Mouse (Mus musculus): ENCODE measurements around the gene Olfr1415. TPM values are rescaled to one million over a fixed set of nuclear protein-coding genes. Genes with fewer than 3 reads are reported as not detected.

Gene Olfr1415
- total and polyA plus RNA-seq, 3 experiments, result not detected

Other genes with a start within 250 kb of the Olfr1415 start
- gene Ndufa10, start 22.2 kb downstream of the Olfr1415 start, total RNA-seq (2012; rRNA removed), result 214 and 228 TPM in 2 replicates
- gene Ndufa10, start 22.2 kb downstream of the Olfr1415 start, polyA plus RNA-seq (2012; ENCODE audit: insufficient read depth in 1 of 2, insufficient read length in 2 of 2, low read depth in 1 of 2, low replicate concordance in 2 of 2, missing spikeins in 1 of 2), result 100 to 1,000 TPM; 533 to 873 TPM
- gene Olfr1416, start 11.0 kb downstream of the Olfr1415 start, total RNA-seq (2012; rRNA removed), result not detected in 2 replicates
- not detected for gene Olfr1416, start 11.0 kb downstream of the Olfr1415 start, polyA plus RNA-seq (2012; ENCODE audit: insufficient read depth in 1 of 2, insufficient read length in 2 of 2, low read depth in 1 of 2, low replicate concordance in 2 of 2, missing spikeins in 1 of 2)
- gene Olfr1414, start 22.6 kb upstream of the Olfr1415 start, total RNA-seq (2012; rRNA removed), result not detected in 2 replicates
- not detected for gene Olfr1414, start 22.6 kb upstream of the Olfr1415 start, polyA plus RNA-seq (2012; ENCODE audit: insufficient read depth in 1 of 2, insufficient read length in 2 of 2, low read depth in 1 of 2, low replicate concordance in 2 of 2, missing spikeins in 1 of 2)
- gene Olfr1413, start 75.2 kb upstream of the Olfr1415 start, total RNA-seq (2012; rRNA removed), result not detected in 2 replicates
- not detected for gene Olfr1413, start 75.2 kb upstream of the Olfr1415 start, polyA plus RNA-seq (2012; ENCODE audit: insufficient read depth in 1 of 2, insufficient read length in 2 of 2, low read depth in 1 of 2, low replicate concordance in 2 of 2, missing spikeins in 1 of 2)
- 0.03 TPM in 1 of 2 replicates, not detected in the other for gene Olfr1412, start 89.7 kb upstream of the Olfr1415 start, total RNA-seq (2012; rRNA removed)
- gene Olfr1412, start 89.7 kb upstream of the Olfr1415 start, polyA plus RNA-seq (2012; ENCODE audit: insufficient read depth in 1 of 2, insufficient read length in 2 of 2, low read depth in 1 of 2, low replicate concordance in 2 of 2, missing spikeins in 1 of 2), result not detected
- not detected in 2 replicates for gene Olfr1411, start 98.3 kb upstream of the Olfr1415 start, total RNA-seq (2012; rRNA removed)
- not detected for gene Olfr1411, start 98.3 kb upstream of the Olfr1415 start, polyA plus RNA-seq (2012; ENCODE audit: insufficient read depth in 1 of 2, insufficient read length in 2 of 2, low read depth in 1 of 2, low replicate concordance in 2 of 2, missing spikeins in 1 of 2)
- gene Olfr1410, start 109.7 kb upstream of the Olfr1415 start, total RNA-seq (2012; rRNA removed), result 0.07 TPM in 1 of 2 replicates, not detected in the other
- gene Olfr1410, start 109.7 kb upstream of the Olfr1415 start, polyA plus RNA-seq (2012; ENCODE audit: insufficient read depth in 1 of 2, insufficient read length in 2 of 2, low read depth in 1 of 2, low replicate concordance in 2 of 2, missing spikeins in 1 of 2), result not detected
- not detected in 2 replicates for gene Olfr12, start 121.7 kb upstream of the Olfr1415 start, total RNA-seq (2012; rRNA removed)
- gene Olfr12, start 121.7 kb upstream of the Olfr1415 start, polyA plus RNA-seq (2012; ENCODE audit: insufficient read depth in 1 of 2, insufficient read length in 2 of 2, low read depth in 1 of 2, low replicate concordance in 2 of 2, missing spikeins in 1 of 2), result not detected
- 550 and 618 TPM in 2 replicates for gene Cops9, start 145.9 kb upstream of the Olfr1415 start, total RNA-seq (2012; rRNA removed)
- 100 to 1,000 TPM in 1 of 2 experiments, not detected in 1; 377 TPM for gene Cops9, start 145.9 kb upstream of the Olfr1415 start, polyA plus RNA-seq (2012; ENCODE audit: insufficient read depth in 1 of 2, insufficient read length in 2 of 2, low read depth in 1 of 2, low replicate concordance in 2 of 2, missing spikeins in 1 of 2)
- gene Otos, start 152.7 kb upstream of the Olfr1415 start, total RNA-seq (2012; rRNA removed), result 1.2 and 1.8 TPM in 2 replicates
- gene Otos, start 152.7 kb upstream of the Olfr1415 start, polyA plus RNA-seq (2012; ENCODE audit: insufficient read depth in 1 of 2, insufficient read length in 2 of 2, low read depth in 1 of 2, low replicate concordance in 2 of 2, missing spikeins in 1 of 2), result 1 to 10 TPM in 1 of 2 experiments, not detected in 1; 6.3 TPM

Measured in MEL (cell line).